Mouse (Mus musculus) MEL (cell line): Measurements from ENCODE around the gene Sephs2.

Experiments
- HCFC1 ChIP-seq: IDR thresholded peaks from 2 replicates; pipeline ENCODE4 v1.6.1; 2012; ENCODE audit warnings: low read depth, mild to moderate bottlenecking, inconsistent platforms, low read length, improper control_type of control experiment, moderate library complexity
- MAX ChIP-seq: IDR thresholded peaks from 2 replicates; pipeline ENCODE4 v1.6.1; 2011; ENCODE audit warnings: low read length, improper control_type of control experiment
- MAZ ChIP-seq: IDR thresholded peaks from 2 replicates; pipeline ENCODE4 v1.6.1; 2012; ENCODE audit warnings: low read depth, mild to moderate bottlenecking, inconsistent platforms, low read length, improper control_type of control experiment
- POLR2A ChIP-seq, 2 experiments: IDR thresholded peaks; 2 replicates each; pipeline ENCODE4 v1.6.1; 2011 to 2012; ENCODE audit warnings: low read length in 2 of 2, mild to moderate bottlenecking in 2 of 2, control low read depth in 1 of 2, improper control_type of control experiment in 1 of 2, low read depth in 1 of 2, moderate library complexity in 1 of 2; ENCODE audit not compliant: control insufficient read depth in 1 of 2, insufficient read depth in 1 of 2, poor library complexity in 1 of 2
- RAD21 ChIP-seq: IDR thresholded peaks from 2 replicates; pipeline ENCODE4 v1.6.1; 2011; ENCODE audit warnings: mild to moderate bottlenecking, low read depth, low read length, improper control_type of control experiment
- TCF12 ChIP-seq: IDR thresholded peaks from 2 replicates; pipeline ENCODE4 v1.6.1; 2014; ENCODE audit warnings: low read depth, mild to moderate bottlenecking, inconsistent platforms, low read length, improper control_type of control experiment, moderate library complexity
- ZC3H11A ChIP-seq: IDR thresholded peaks from 2 replicates; pipeline ENCODE4 v1.6.1; 2012; ENCODE audit warnings: low read depth, mild to moderate bottlenecking, inconsistent platforms, low read length, improper control_type of control experiment

DNA sequence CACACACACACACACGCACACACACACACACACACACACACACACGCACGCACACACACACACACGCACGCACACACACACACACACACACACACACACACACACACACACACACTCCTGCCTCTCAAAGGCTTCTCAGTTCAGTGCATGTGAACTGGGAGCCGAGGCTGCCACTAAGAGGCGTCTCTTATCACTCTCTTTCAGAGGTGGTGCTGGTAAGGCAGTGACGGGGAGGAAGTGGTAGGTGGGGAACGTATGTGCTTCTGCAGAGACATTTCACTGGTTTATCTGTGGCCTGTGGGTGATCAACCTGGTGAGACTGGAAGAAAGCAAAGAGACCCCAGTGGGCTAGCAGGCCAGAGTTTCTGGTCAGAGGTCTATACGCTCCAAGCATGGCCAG, 11.3 kb upstream of the Sephs2 start:
- TF ChIP-seq POLR2A (IDR thresholded peaks at IDR 0.05; ENCODE audit: control insufficient read depth in 1 of 2, insufficient read depth in 1 of 2, low read depth in 1 of 2, low read length in 2 of 2, poor library complexity in 1 of 2) (peak in 1 of 2 experiments; percentile 48; a peak in 1 of 4 replicates), HCFC1 (peak; percentile 62), MAZ (peak; percentile 65; the same call in 1 of the 2 replicates), ZC3H11A (no peak), RAD21 (no peak), TCF12 (peak; percentile 59; the same call in 1 of the 2 replicates), MAX (no peak)
